Mouse (Mus musculus) kidney, postnatal 14 days (tissue): ENCODE measurements around the gene Lbx1.

Experiments
- DNase-seq: peaks from one replicate; pipeline ENCODE4 v3.0.0; 2022; ENCODE audit warnings: mixed read lengths

Gene Lbx1

DNA sequence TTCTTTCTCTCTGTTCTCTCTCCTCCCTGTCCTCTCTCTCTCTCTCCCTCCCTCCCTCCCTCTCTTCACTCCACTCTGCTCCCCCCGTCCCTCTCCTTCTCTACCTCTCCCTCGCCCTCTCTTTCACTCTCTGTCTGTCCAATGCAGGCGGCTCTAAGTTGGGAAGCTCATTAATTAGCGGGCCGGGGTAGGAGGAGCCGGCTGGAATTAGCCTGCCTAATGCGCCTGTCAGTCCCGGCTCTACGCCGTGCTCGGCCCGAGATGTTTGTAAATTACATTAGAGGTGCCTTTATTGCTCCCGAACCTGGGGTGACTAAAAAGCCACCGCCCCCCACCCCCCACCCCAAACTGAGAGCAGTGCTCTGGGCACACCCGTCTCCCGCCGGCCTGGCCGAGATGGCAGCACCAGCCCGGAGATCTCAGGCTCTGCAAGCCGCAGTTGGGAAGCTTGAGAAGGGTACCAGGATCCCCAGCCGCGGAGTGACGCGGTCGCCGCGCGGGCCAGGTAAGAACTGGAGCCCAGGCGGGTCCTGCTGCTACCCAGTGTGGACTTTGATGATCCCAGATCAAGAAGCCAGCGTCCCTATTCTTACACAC is at the start of gene Lbx1:
Gene Lbx1, minus strand, starts transcription at position 47 of the 597 bp plus-strand sequence.
- no peak for DNase-seq

- DNase-seq = peak; percentile 55
These were observed 47.7 kb upstream of the Lbx1 start for GRCm38 (mm10) chr19:45283302-45283701.

DNA sequence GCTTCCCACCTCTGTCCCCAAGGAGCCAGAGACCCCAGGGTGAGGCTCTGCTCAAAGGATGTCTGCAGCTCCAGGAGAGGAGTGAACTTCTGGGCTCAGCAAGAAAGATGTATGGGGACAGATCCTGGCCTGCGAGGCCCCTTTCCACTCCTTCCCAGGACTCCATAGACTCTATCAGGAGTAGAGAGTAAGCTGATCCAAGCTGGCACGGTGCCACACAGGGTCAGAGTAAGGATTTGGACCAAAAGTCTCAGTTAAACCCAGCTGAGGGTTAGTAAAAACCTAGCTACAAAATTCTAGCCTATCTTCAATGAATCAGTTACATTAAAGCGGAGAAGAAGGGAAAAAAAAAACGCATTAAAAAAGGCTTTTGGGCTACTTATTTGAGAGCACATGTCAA is 40.6 kb upstream of the Lbx1 start:
- DNase-seq = no peak

- no peak for DNase-seq
These were observed 36.4 kb upstream of the Lbx1 start for GRCm38 (mm10) chr19:45271986-45272385.

DNA sequence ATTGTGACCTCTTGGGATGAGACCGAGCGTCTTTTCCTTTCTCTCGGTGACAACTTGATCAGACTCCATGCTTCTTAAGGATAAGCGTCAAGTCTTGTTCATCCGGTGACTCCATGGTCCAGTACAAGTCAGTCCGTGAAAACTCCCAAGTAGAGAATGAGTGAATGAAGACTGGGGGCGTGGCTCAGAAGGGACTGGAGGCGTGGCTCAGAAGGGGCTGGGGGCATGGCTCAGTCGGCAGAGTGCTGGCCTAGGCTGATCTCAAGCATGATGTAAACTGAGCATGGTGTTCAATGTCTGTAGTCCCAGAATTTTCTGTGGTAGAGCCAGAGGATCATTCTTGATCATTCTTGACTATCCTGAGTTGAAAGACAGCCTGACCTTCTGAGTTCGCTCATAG is 27.4 kb upstream of the Lbx1 start:
- DNase-seq = no peak

- no peak for DNase-seq
These were observed 22.1 kb upstream of the Lbx1 start for GRCm38 (mm10) chr19:45257414-45258326.

- no peak for DNase-seq
These were observed 19.2 kb upstream of the Lbx1 start for GRCm38 (mm10) chr19:45254806-45255205.

DNA sequence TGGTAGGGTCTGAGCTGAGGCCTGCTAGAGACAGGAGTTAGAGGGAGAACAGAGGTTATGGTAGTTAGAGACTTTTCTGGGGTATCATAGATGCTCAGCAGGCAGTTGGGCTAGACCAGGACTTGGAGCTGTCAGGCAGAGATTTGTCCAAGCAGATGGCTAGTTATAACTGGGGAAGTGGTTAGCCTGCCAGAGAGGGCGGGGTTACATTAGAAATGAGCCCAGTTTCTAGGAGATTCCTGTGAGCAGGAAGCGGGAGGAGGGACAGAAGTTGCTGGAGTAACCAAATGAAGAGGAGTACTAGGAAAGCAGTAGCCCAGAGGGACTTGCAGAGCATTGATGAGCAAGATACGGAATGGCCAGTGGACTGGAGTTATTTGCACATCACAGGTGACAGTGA is 16.8 kb upstream of the Lbx1 start:
- no peak for DNase-seq

DNA sequence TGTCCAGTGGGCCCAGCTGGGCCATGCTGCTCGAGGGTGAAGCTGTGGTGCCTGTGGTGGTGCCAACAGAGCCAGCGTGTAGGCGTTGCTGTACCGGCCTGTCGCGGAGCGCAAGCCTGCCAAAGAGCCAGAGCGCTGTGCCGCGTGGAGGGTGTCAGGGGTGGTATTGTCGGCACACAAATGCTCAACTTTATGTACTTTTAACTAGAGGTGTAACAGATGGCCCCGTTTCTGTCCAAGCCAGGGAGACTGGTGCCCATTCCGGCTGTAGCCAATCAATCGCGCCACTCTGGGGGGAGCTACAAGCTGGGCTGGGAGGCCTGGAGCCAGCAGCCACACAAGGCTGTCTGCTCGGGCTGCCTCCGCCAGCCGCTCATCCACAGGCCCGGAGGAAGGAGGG is 13.1 kb upstream of the Lbx1 start:
- DNase-seq = no peak

DNA sequence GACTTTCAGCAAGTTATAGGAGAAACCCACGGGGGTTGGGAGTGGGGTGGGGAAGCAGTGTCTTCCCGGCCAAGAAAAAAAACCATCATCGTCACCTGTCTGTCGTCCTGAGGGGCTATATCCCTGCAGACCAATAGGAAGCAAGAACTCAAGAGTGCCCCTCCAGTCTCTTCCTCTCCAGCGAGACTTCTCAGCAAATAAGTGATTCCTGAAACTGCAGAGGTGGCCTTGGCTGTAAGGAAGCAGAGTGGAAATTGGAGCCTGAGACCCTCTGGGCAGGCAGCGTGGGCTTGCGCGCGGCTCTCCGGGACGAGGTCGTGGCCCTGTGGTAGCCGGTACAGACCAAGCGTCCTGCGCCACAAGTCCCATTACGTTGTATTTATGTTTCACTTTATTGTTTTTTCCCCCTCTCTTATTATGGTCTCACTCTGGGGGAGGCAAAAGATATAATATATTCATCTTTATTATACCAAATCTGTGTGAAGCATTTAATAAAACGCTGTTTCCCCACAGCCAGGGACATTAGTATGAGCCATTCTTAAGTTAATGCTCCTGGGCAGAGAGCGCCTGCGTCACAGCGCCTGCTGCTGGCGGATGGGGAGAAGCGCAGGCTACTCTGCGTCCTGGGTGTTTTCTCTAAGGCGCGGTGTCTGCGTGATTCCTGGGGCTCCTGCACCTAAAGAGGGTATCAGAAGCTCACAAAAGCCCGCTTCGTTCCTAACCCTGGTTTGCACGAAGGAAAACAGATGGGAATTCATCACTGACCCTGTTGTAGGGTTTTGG is 8.5 kb upstream of the Lbx1 start:
- DNase-seq = no peak

DNA sequence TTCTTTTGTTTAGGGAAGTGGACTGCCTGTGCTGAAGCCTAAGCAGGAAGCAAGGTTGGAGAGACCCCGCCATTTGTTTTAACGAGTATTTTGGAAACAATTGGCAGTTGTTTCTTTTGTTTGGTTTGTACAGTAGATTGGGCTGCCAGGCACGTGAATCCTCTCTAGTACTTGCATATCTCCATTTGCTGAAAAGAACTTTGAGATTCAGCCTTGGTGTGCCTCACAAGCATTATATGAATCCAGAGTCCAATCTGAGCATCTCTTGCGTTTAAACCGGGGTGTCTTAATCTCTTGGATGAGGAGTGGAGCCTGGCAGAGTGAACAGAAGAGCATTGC is 7.6 kb upstream of the Lbx1 start:
- DNase-seq = no peak

DNA sequence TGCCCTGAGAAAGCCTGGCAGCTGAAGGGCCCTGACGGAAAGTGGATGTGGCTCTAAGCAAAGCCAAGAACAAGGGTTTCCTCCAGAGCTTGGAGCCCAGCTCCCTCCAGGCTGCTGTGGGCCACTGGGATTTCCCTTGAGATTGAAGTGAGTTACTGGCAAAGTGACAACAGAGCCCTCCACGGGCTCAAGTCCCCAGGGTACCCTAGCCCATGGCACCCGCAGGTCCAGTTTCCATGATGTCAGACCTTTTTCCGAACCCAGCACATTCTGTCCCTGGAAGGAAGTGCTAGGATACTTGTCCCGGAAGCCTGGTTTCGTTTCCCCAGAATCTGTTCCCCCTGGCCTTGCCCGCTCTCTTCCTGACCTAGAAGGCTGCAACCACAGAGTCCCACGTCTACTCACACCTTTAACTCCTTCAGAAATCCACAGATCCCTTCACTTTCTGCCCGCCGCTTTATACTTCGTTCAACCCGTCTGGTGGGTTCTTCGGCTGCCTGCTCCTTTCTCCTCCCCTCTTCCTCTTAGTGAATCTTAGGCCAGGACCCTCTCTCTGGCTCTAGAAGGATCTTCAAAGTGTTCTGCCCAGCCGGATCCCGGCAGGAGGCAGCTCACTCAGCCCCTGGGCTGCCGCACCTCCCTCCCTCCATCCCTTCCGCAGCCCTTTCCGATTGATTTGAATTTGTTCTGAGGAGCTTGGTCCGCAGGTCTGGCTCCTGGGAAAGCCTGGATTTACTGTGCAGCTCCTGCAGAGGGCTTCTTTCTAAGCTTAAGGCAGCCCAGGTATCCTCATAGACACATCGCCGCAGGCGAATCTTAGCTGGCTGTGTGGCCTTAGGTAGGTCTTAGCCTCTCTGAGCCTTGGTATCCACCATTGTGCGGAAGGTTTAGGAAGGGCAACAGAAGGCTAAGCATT is 7.0 kb upstream of the Lbx1 start:
- no peak for DNase-seq

GRCm38 (mm10) chr19:45242017-45242347 is 6.4 kb upstream of the Lbx1 start:
- no peak for DNase-seq

- no peak for DNase-seq
These were observed 4.4 kb upstream of the Lbx1 start for GRCm38 (mm10) chr19:45240026-45240425.

DNA sequence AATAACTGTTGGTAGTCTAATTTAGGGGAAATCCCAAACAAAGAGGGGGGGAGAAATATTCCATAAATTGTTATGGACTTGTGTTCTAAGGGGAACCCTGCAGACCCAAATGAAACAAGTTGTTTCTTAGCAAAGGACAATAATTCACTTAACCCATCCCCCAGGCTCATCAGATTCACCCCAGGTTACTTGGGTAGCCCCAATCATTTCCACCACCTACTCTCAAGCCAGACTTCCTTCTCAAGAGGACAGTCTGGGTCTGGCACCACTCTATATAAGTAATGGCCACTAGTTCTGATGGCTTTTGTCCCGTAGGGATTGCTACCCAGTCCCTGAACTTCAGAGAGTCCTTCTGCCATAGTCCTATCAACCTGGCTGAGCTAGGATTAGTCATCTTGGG is 3.6 kb upstream of the Lbx1 start:
- DNase-seq = no peak

DNA sequence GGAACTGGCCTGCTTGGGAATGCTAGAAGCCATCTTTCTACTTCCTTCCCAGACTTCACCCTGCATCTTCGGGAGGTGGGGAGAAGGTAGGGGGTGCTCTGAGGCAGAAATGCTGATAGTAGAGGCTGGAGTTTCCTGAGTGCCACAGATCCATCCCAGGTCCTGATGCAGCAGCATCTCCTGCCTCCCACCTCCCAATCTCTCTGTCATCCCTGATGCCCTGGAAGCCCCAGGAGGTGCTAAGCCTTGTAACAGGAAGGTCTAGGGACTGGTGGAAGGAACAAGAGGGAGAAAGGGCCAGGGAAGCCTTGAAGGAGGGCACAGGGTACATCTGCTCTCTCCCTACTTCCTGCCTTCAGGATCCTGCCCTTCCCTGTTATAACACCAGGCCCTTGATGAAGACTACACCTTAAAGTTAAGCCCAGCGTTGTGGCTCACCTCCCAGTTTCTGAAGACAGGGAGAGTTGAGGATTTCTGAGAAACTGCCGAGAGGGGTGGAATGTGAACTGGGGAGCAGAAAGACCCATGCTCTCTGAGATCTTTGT is 2.1 kb upstream of the Lbx1 start:
- no peak for DNase-seq

GRCm38 (mm10) chr19:45237099-45237498 is 1.5 kb upstream of the Lbx1 start:
- DNase-seq = no peak

DNA sequence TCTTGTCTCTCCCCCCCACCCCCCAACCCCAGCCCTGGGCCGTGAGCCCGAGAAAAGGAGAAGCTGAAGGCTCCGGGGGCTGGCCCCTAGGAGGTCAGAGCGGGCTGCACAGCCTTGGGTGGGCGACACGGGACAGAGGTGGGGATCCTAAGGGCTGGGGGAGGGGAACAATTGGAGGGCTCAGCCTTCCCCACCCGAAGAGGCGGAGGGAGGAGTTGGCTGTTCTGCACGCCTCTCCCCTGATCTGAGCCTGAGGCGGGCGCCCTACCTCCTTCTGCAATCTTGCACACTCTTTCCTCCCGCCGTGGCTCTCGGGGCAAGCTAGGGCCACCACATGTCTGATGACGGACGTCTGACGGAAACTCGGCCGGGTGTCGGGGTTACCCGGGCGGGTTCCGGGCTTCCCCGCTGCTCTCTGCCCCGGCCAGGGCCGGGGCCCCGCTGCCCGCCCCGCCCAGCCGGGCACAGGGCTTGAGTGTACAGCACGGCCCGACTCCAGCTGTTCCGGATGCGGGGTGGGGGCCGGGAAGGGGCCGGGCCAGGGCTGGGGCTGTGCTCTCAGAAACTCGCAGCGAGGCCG is 841 bp upstream of the Lbx1 start:
- DNase-seq = peak; percentile 49

GRCm38 (mm10) chr19:45235331-45235741 is 276 bp downstream of the Lbx1 start:
- DNase-seq = no peak

GRCm38 (mm10) chr19:45234771-45235231 is 811 bp downstream of the Lbx1 start:
- DNase-seq = no peak

GRCm38 (mm10) chr19:45234191-45234770 is 1.3 kb downstream of the Lbx1 start:
- DNase-seq = no peak
